Mouse (Mus musculus) forebrain, embryonic 13.5 days (tissue): ENCODE data around the gene Rpap3. TPM values are rescaled to one million over a fixed set of nuclear protein-coding genes. Genes with fewer than 3 reads are reported as not detected.
"Not testable (repeated sequence)": the region's sequence is repeated elsewhere in the genome, so short reads cannot be mapped to it uniquely, and the experiment has no call there.

Experiments used
- ATAC-seq: fragments of 200-750 bp; cut with Nextera tagmentation; 2 replicates; pipeline ENCODE4 v1.8.0; 2017
- H3K27ac ChIP-seq: fragments of 300-500 bp; sonication (generic); 2 replicates; pipeline ENCODE4 v1.5.1; 2015; ENCODE audit warnings: inconsistent platforms, mild to moderate bottlenecking, moderate library complexity
- H3K27me3 ChIP-seq: fragments of 300-500 bp; sonication (generic); 2 replicates; pipeline ENCODE4 v1.6.1; 2015; ENCODE audit warnings: mild to moderate bottlenecking, inconsistent platforms
- H3K36me3 ChIP-seq: fragments of 300-500 bp; sonication (generic); 2 replicates; pipeline ENCODE4 v1.6.1; 2015; ENCODE audit warnings: mild to moderate bottlenecking, inconsistent platforms; ENCODE audit not compliant: poor library complexity, severe bottlenecking
- H3K4me1 ChIP-seq: fragments of 300-500 bp; sonication (generic); 2 replicates; pipeline ENCODE4 v1.6.1; 2015; ENCODE audit warnings: inconsistent platforms
- H3K4me2 ChIP-seq: fragments of 300-500 bp; sonication (generic); 2 replicates; pipeline ENCODE4 v1.6.1; 2015; ENCODE audit warnings: inconsistent platforms, mild to moderate bottlenecking, moderate library complexity
- H3K4me3 ChIP-seq: fragments of 300-500 bp; sonication (generic); 2 replicates; pipeline ENCODE4 v1.5.1; 2015; ENCODE audit warnings: mild to moderate bottlenecking, inconsistent platforms
- H3K9ac ChIP-seq: fragments of 300-500 bp; sonication (generic); 2 replicates; pipeline ENCODE4 v1.6.1; 2015; ENCODE audit warnings: mild to moderate bottlenecking, inconsistent platforms
- H3K9me3 ChIP-seq: fragments of 300-500 bp; sonication (generic); replicated peaks from 2 replicates; pipeline ENCODE4 v1.6.1; 2016; ENCODE audit warnings: inconsistent platforms
- WGBS: fragments of 180-500 bp; shearing (Covaris S2); methylation state at CpG from one replicate; pipeline ENCODE4 v1.1.7; 2015; 5-methylcytosine and 5-hydroxymethylcytosine counted together
- polyA plus RNA-seq: library from polyadenylated mRNA; unstranded; fragments of >200 nt; fragmentation: Nextera tagmentation; extraction: Ambion mirVana; gene quantifications from 2 replicates; pipeline ENCODE4 v1.2.1, GENCODE M21; 2015

The Rpap3 gene
- polyA plus RNA-seq, 1 experiment from 2014 or later: 32.7 TPM

GRCm38 (mm10) chr15:97677341-97677740 lies 28.3 kb downstream of the Rpap3 start:
- no peak overlapping the region for H3K4me2 ChIP-seq
- peaks cover 78% of the 10 kb centered on the region for H3K36me3 ChIP-seq

GRCm38 (mm10) chr15:97675927-97676326 lies 29.7 kb downstream of the Rpap3 start:
- 95% methylated on average over 13 of the region's 13 CpGs for WGBS
- Histone ChIP-seq H3K4me2 (no peak overlapping the region), H3K27me3 (no peaks in the 10 kb centered on the region), H3K4me1 (peaks cover 27% of the 10 kb centered on the region), H3K9me3 (no peaks in the 10 kb centered on the region), H3K27ac (no peak overlapping the region), H3K36me3 (peaks cover 66% of the 10 kb centered on the region), H3K4me3 (no peak overlapping the region), H3K9ac (no peak overlapping the region)
- no peak for ATAC-seq

More at GRCm38 (mm10) chr15:97677341-97677740, 28.3 kb downstream of the Rpap3 start:
- ATAC-seq: no peak
- Histone ChIP-seq H3K4me1 (peaks cover 17% of the 10 kb centered on the region), H3K9ac (no peak overlapping the region), H3K4me3 (no peak overlapping the region), H3K27me3 (no peaks in the 10 kb centered on the region), H3K9me3 (no peaks in the 10 kb centered on the region), H3K27ac (no peak overlapping the region)
- 97% methylated on average over 3 of the region's 3 CpGs for WGBS

- ATAC-seq: no peak
- Histone ChIP-seq H3K4me3 (no peak overlapping the region), H3K36me3 (peaks cover 54% of the 10 kb centered on the region), H3K4me1 (peaks cover 27% of the 10 kb centered on the region), H3K9ac (no peak overlapping the region), H3K9me3 (no peaks in the 10 kb centered on the region), H3K27ac (no peak overlapping the region), H3K27me3 (no peaks in the 10 kb centered on the region), H3K4me2 (no peak overlapping the region)
- 93% methylated on average over 4 of the region's 4 CpGs for WGBS
Observed at GRCm38 (mm10) chr15:97674423-97674822, 31.2 kb downstream of the Rpap3 start.

GRCm38 (mm10) chr15:97673256-97674000 lies 32.2 kb downstream of the Rpap3 start:
- peaks cover 27% of the 10 kb centered on the region for H3K4me1 ChIP-seq
- no peaks in the 10 kb centered on the region for H3K9me3 ChIP-seq
- peak overlapping the region; percentile 91 for H3K27ac ChIP-seq
- ATAC-seq: no peak
- H3K4me2 ChIP-seq: no peak overlapping the region
- no peak overlapping the region for H3K9ac ChIP-seq
- H3K27me3 ChIP-seq: no peaks in the 10 kb centered on the region
- H3K36me3 ChIP-seq: peaks cover 47% of the 10 kb centered on the region
- WGBS: 91% methylated on average over 7 of the region's 7 CpGs
- no peak overlapping the region for H3K4me3 ChIP-seq

- H3K9ac ChIP-seq: peak overlapping the region; percentile 12; the same call in 1 of the 2 replicates
- peaks cover 36% of the 10 kb centered on the region for H3K36me3 ChIP-seq
- no peaks in the 10 kb centered on the region for H3K27me3 ChIP-seq
- WGBS: 40% methylated on average over 9 of the region's 9 CpGs
- peaks cover 27% of the 10 kb centered on the region for H3K4me1 ChIP-seq
- H3K27ac ChIP-seq: peak overlapping the region; percentile 91
- H3K4me3 ChIP-seq: no peak overlapping the region
- H3K4me2 ChIP-seq: peak overlapping the region; percentile 24
- H3K9me3 ChIP-seq: no peaks in the 10 kb centered on the region
- ATAC-seq: peak; percentile 92
Observed at GRCm38 (mm10) chr15:97672211-97672765, 33.3 kb downstream of the Rpap3 start.

GRCm38 (mm10) chr15:97670554-97670953 lies 35.1 kb downstream of the Rpap3 start:
- no peaks in the 10 kb centered on the region for H3K9me3 ChIP-seq
- H3K4me2 ChIP-seq: no peak overlapping the region
- 76% methylated on average over 6 of the region's 6 CpGs for WGBS
- H3K9ac ChIP-seq: no peak overlapping the region
- no peak overlapping the region for H3K27ac ChIP-seq
- H3K4me3 ChIP-seq: no peak overlapping the region
- peaks cover 18% of the 10 kb centered on the region for H3K36me3 ChIP-seq
- no peaks in the 10 kb centered on the region for H3K27me3 ChIP-seq
- no peak for ATAC-seq
- peaks cover 27% of the 10 kb centered on the region for H3K4me1 ChIP-seq

GRCm38 (mm10) chr15:97668158-97668877 lies 37.3 kb downstream of the Rpap3 start:
- peaks cover 23% of the 10 kb centered on the region for H3K4me1 ChIP-seq
- WGBS: 72% methylated on average over 16 of the region's 17 CpGs

GRCm38 (mm10) chr15:97667437-97667836 lies 38.2 kb downstream of the Rpap3 start:
- H3K9me3 ChIP-seq: no peaks in the 10 kb centered on the region
- peak overlapping the region; percentile 33 for H3K4me2 ChIP-seq
- peak overlapping the region; percentile 22; the same call in 1 of the 2 replicates for H3K27ac ChIP-seq
- H3K9ac ChIP-seq: no peak overlapping the region
- H3K27me3 ChIP-seq: no peaks in the 10 kb centered on the region
- no peaks in the 10 kb centered on the region for H3K36me3 ChIP-seq
- 23% methylated on average over 7 of the region's 7 CpGs for WGBS
- no peak overlapping the region for H3K4me3 ChIP-seq
- peaks cover 14% of the 10 kb centered on the region for H3K4me1 ChIP-seq
- ATAC-seq: no peak

More at GRCm38 (mm10) chr15:97668158-97668877, 37.3 kb downstream of the Rpap3 start:
- H3K9me3 ChIP-seq, H3K27me3 ChIP-seq, H3K4me3 ChIP-seq, ATAC-seq, H3K36me3 ChIP-seq, H3K27ac ChIP-seq, H3K9ac ChIP-seq, H3K4me2 ChIP-seq: not testable (repeated sequence)

- 93% methylated on average over 10 of the region's 10 CpGs for WGBS
- Histone ChIP-seq H3K9me3 (no peaks in the 10 kb centered on the region), H3K27ac (no peak overlapping the region), H3K4me1 (peaks cover 4% of the 10 kb centered on the region), H3K27me3 (no peaks in the 10 kb centered on the region), H3K4me2 (no peak overlapping the region), H3K4me3 (no peak overlapping the region), H3K36me3 (no peaks in the 10 kb centered on the region), H3K9ac (no peak overlapping the region)
- ATAC-seq: no peak
Observed at GRCm38 (mm10) chr15:97666457-97666770, 39.2 kb downstream of the Rpap3 start.

- Histone ChIP-seq H3K27me3 (no peaks in the 10 kb centered on the region), H3K4me2 (no peak overlapping the region), H3K9me3 (no peaks in the 10 kb centered on the region), H3K9ac (no peak overlapping the region), H3K4me3 (no peak overlapping the region), H3K27ac (no peak overlapping the region), H3K36me3 (no peaks in the 10 kb centered on the region), H3K4me1 (peaks cover 3% of the 10 kb centered on the region; the same call in 1 of the 2 replicates)
- no peak for ATAC-seq
- WGBS: 74% methylated on average over 25 of the region's 25 CpGs
Observed at GRCm38 (mm10) chr15:97665770-97666456, 39.7 kb downstream of the Rpap3 start.

GRCm38 (mm10) chr15:97664981-97665668 lies 40.5 kb downstream of the Rpap3 start:
- Histone ChIP-seq H3K4me2 (no peak overlapping the region), H3K9ac (no peak overlapping the region), H3K9me3 (no peaks in the 10 kb centered on the region), H3K4me1 (peaks cover 3% of the 10 kb centered on the region; the same call in 1 of the 2 replicates), H3K4me3 (no peak overlapping the region), H3K36me3 (no peaks in the 10 kb centered on the region), H3K27ac (no peak overlapping the region), H3K27me3 (no peaks in the 10 kb centered on the region)
- WGBS: 61% methylated on average over 16 of the region's 16 CpGs
- ATAC-seq: no peak
